Mouse (Mus musculus) left cerebral cortex, adult 11 months (tissue): ENCODE results near the gene Necab3.

ENCODE experiments used
- DNase-seq: peaks from one replicate; pipeline ENCODE4 v3.0.0; 2022; ENCODE audit warnings: low spot score

The Necab3 gene

GRCm38 (mm10) chr2:154558264-154559039, at the start of gene Necab3:
Necab3 (minus strand) TSS chr2:154558890.
- no peak for DNase-seq

- no peak for DNase-seq
These were observed 48.3 kb upstream of the Necab3 start for GRCm38 (mm10) chr2:154606965-154607364.

GRCm38 (mm10) chr2:154604156-154604555, 45.5 kb upstream of the Necab3 start:
- DNase-seq, result no peak

DNA sequence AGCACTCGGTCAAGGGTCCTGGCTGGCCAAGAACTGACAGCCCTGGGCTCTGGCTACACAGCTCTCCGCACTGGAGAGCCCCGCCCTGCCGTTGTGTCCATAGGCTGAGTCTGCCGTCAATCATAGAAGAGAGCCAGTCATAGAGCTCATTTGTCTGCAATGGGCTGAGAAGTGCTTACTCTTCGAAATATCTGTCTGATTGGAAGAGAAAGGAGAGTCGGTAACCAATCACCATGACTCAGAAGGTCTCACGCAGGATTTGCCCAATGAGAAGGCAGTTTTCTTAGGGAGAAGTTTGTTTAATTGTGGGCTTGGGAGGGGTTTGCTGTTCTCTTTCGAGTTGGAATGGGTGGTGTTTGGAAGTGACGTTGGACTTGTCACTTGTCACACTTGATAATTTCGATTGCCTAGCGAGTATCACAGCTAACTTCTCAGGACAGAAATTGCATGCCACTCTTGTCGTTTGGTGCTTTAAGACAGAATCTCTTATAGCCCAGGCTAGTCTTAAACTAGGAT, 45.0 kb upstream of the Necab3 start, which contains the start of gene Pxmp4:
TSS of gene Pxmp4 (minus strand) at position 71 of the 516 bp plus-strand sequence.
- peak; percentile 99 for DNase-seq

DNA sequence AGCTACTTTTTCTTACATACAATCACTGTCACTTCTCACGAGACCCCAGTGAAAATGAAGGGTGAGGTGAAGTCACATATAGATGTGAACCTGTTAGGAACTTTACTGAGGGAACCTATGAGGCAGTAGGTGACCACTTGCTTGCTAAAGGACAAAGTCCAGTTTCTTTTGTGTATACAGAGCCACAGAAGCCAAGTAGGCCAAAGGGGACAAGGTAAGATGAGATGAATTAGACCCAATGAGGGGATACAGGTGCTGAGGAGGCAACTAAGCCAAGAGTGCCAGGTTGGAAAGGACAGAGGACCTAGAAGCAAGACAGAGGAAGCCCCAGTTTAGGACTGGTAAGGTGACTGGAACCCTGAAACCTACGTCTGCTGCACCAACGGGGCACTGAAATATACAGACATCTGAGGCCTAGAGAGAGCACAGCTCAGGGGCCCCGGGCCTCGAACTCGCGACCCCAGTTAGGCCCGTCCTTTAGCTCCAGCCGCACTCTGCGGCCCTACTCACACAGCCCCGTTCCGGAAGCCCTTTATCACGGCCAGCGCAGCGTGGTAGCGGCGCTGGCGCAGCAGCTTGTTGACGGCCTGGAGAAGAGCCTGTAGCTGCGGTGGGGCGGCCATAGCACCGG, 44.4 kb upstream of the Necab3 start:
- no peak for DNase-seq

DNA sequence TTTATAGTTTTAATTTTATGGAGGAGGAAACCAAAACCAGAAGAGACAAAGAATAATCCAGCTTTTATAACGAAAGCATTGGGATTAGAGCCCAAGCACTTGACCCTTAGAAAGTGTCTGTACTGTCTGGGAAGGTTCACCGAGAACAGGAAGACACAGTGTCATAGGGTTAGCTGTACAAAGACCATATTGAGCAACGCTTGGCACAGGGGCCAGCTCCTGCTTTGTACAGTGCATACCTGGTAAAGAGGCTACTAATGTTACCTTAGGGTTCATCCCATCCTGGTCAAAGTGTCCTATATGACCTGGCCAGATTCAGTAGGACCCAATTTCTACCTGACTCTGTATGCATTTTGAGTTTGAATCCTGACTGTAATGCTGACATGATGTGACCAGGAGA, 42.6 kb upstream of the Necab3 start:
- DNase-seq, result no peak

- no peak for DNase-seq
These were observed 41.9 kb upstream of the Necab3 start for GRCm38 (mm10) chr2:154600586-154600985.

DNA sequence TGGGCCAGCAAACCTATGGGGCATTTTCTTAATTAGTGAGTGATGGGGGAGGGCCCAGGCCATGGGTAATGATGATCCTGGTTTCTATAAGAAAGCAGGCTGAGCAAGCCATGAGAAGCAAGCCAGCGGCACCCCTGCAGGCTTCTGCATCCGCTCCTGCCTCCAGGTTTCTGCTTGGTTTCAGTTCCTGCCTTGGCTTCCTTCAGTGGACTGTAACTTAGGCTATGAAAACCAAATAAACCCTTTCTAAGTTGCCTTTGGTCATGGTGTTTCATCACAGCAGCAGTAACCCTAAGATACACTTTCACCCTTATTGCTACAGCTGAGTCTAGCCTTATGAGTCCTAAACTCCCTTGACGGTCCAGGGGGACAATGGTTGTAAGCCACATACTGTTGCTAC, 38.7 kb upstream of the Necab3 start:
- no peak for DNase-seq

- no peak for DNase-seq
These were observed 37.1 kb upstream of the Necab3 start for GRCm38 (mm10) chr2:154595775-154596174.

GRCm38 (mm10) chr2:154593025-154593424, 34.3 kb upstream of the Necab3 start:
- DNase-seq, result no peak

- no peak for DNase-seq
These were observed 32.5 kb upstream of the Necab3 start for GRCm38 (mm10) chr2:154591239-154591638.

GRCm38 (mm10) chr2:154589051-154589450, 30.4 kb upstream of the Necab3 start:
- no peak for DNase-seq

- no peak for DNase-seq
These were observed 27.7 kb upstream of the Necab3 start for GRCm38 (mm10) chr2:154586405-154586804.

DNA sequence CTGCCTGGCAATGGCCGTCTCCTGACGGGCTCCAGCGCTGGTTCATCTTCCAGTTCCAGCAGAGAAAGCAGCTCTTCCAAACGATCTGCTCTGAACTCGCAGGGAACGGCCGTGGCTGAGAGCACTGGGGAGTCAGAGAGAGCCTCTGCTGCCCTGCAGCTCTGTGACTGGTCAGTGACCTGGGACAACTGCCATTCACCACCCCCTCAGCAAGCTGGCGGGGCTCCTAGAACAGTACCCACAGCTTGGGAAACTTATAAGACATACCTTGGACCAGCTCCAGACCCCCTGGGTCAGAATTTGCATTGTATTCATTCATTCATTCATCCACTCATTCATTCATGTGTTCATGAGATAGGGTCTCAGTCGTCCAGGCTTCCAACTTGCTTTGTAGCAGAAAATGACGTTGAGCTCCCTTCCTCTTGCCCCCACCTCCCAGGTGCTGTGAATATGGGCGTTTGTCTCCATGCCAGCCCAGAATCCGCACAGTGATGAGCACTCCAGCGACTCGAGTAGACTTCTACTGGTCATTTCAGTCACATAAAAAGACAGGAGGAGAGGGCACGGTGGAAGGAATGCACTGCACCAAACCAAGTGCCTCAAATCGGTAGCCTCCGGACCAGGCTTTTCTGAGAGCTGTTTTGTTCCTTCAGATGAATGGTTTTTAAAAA, 26.4 kb upstream of the Necab3 start:
- no peak for DNase-seq

GRCm38 (mm10) chr2:154583906-154584872, 25.5 kb upstream of the Necab3 start:
- peak; percentile 87 for DNase-seq

DNA sequence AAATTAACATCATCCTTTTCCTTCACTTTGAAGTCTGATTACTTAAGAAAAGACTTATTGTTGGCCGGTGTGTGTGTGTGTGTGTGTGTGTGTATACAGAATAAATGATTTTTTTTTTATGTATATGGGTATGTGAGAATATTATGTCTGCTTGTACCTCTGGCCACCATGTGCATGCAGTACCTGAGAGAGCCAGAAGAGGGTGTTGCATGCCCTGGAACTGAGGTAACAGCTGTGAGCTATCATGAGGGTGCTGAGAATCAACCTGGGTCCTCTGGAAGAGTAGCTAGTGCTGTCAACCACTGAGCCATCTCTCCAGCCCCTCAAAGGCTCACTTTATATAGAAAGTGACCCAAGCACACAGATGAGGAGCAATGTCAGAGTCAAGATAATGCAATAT, 22.7 kb upstream of the Necab3 start:
- no peak for DNase-seq

DNA sequence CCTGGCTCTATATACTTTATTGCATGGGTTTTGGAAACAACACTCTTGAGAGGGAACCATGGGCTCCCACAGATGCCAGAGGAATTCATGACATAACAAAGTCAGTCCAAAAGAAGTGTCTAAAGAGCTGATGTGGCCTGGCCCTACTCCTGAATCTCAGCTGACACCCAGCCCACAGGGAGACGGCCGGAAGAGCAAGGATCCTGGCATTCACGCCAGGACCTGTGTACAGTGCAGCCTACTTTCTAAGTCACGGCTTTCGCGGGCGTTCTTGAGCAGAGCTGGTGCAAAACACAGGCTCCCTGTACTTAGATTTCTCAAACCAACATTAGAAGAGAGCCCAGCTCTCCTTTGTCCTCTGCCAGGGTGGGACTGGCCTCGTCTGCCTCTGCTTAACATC, 21.9 kb upstream of the Necab3 start:
- no peak for DNase-seq

GRCm38 (mm10) chr2:154577744-154578067, 19.0 kb upstream of the Necab3 start:
- DNase-seq, result no peak

GRCm38 (mm10) chr2:154576876-154577743, 18.4 kb upstream of the Necab3 start:
- DNase-seq, result no peak

- DNase-seq, result no peak
These were observed 15.6 kb upstream of the Necab3 start for GRCm38 (mm10) chr2:154574271-154574670.

GRCm38 (mm10) chr2:154572996-154573395, 14.3 kb upstream of the Necab3 start:
- DNase-seq, result no peak
